Mouse (Mus musculus) heart, postnatal 0 days (tissue): ENCODE results near the gene Alkbh6.

ENCODE experiments used
- CTCF ChIP-seq: IDR thresholded peaks from 2 replicates; pipeline ENCODE4 v1.5.1; 2016; ENCODE audit warnings: antibody characterized with exemption, control low read depth, low read depth
- EP300 ChIP-seq: IDR thresholded peaks from 2 replicates; pipeline ENCODE4 v1.6.1; 2016; ENCODE audit warnings: antibody characterized with exemption, low read depth

DNA sequence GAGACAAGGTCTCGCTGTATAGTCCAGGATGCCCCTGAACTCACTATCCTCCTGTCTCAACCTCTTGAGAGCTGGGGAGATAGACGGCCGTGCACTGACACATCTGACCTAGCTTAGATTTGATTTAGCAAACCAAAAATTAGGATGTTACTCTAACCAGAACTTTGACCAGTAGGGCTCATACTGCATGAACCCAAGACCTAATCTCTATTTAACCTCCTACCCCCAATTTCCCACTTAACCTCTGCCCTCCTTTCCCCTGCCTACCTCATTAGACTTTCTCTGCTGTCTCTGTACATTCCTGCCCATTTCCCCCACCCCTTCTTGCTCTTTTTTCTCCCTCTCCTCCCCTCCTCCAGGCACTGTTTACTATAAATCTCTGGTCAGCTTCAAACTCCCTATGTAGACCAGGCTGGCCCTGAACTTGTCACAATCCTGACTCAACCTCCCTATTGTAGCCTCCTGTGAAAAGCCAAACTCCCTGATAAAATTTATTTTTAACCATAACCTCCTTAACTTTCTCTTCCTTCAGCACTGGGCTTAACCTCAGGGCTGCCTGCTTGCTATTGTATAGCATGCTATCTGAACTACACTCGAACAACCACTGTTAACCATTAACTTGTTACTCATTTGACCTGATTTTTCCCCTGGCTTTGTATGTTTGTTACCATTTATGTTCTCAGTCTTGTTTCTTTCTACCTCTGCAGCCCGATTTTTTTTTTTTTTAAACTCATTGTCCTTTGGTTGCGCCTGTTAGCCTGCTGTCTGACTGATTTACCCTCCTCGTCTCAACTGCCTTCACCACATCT, 50.1 kb downstream of the Alkbh6 start:
- TF ChIP-seq CTCF (no peak), EP300 (no peak)
